Mouse (Mus musculus) frontal cortex, postnatal 10 days (tissue): ENCODE data around the gene Immp2l.

ENCODE experiments used
- DNase-seq, 2 experiments: peaks; one replicate each; pipeline ENCODE4 v3.0.0; 2022; ENCODE audit warnings: low spot score in 2 of 2, mixed read lengths in 1 of 2

Gene Immp2l

DNA sequence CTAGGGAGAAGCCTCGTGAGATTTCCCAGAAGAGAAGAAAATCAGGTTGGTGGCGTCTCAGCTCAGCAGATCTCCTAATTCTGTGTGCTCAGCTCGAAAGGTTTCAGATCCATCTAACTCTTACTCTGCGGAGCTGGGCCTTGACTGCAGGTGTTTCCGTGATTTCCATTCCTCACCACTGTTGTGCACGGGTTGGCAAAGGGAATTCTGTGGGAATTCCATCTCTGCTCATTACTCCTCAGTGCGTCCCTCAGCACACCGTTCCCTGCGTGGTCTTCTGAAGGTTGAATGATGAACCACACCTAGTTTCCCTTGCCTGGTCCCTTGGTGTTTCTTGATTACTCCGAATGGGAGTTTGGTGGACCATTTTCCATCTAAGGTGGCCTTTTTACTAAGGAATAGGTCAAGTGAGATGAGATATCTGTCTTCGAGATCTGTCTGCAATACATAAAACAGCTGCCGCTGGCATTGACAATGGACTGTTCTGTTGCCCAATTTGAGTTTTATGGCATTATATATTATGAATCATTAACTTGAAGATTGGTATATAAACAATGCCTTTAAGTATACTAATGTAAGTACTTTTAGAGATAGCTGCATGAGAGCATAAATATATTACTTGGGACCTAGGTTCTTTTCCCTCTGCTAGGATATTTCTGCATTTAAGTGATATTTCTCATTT, 23.3 kb downstream of the Immp2l start:
- no peak for DNase-seq

DNA sequence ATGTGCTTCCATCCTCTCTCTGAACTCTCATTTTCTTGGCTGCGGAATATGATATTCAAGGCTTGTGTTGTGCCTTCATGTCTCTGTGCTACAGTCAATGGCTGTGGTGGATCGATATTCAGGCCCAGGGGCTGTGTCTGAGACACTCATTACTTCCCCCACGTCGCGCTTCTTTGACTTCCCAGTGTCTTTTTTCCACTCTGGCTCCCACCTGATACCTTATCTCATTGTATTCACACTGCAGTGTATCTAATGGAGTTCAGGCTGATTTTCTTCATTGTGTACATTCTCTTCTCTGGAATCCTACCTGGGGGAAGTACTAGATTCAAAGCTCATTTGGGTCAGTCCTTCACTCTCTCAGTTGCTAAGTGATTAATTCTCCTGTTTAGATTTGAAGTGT, 27.1 kb downstream of the Immp2l start:
- no peak for DNase-seq

DNA sequence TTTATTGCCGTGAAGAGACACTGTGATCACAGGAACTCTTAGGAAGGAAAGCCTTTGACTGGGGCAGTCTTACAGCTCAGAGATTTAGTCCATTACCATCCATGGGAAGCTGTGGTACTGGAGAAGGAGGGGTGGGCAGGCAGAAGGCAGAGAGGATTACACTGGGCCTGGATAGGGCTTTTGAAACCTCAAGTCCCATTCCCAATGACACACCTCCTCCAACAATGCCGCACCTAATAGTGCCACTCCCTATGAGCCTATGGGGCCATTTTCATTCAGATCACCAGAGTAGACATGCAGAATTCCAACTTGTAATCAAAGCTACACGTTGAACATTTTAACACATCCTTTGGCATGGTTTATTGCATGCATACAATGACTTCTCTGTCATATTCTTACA, 29.0 kb downstream of the Immp2l start:
- no peak for DNase-seq

DNA sequence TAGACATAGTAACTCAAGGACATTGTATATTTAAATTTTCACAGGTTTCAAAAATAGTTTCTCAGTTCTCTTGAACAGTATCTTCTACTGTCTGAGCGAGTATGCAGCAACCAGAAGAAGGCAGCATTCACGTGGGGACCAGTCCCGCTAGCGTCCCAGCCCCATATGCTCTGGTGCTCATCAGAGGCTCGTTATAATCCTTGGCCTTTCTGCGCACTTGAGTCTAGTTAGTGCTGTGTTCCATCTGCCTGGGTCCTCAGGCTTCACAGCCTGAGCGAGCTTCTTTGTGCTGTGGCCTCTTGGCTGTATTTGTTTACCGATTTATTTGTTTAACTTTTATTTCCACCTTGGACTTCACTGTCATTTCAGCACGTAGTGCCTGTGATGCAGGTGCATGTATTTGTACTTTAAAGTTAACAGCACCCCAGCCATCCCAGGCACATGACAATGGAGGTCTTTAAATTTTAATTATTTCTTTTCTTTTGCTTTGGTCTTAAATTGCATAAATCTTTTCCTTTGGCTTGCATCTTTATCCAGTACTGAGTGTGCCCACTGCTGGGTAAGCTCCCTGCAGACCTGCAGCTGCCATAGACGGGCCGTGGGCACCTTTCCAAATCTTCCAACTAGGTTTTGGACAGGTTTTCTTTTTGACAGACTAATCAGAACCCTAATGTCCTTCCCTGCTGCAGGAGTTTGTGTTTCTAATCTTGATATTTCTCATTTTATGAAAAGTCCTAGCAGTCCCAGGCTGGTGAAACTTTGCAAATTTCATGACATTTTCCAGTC, 30.3 kb downstream of the Immp2l start:
- no peak for DNase-seq

DNA sequence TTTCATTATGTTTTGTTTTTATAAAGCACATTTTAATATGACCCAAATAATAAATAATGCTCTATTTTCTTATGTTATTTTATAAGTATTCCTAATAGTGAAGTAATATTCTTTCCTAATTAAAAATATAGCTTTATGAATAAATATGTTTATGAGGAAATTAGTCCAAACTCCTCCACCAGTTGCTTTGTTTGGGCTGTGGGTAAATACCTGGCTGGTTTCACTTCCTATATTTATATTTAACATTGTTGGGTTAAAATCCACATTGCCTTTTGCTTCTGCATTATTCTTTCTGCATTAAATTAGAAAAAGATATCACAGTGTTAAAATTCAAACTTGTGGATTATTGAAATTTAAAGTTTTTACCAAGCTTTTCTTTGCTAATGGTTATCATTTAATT, 32.1 kb downstream of the Immp2l start:
- no peak for DNase-seq

DNA sequence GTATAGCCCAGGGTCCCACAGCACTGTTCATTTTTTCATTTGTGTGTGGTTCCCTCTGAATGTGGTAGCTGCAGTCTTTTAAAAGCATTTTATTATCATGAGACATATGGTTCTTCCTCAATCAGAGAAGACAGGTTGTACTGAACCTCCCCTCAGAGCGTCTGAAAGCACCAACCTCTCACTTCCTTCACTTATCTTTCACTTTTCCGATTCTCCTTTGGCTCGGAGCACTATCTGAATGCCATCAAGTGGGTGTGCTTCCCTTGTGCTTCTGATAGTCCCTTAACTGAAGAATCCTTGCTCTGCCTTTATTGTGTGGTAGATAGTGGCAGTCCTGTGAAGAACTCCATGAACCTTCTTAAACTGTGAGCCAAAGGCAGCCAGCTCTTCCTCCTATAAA, 39.4 kb downstream of the Immp2l start:
- DNase-seq, result no peak

DNA sequence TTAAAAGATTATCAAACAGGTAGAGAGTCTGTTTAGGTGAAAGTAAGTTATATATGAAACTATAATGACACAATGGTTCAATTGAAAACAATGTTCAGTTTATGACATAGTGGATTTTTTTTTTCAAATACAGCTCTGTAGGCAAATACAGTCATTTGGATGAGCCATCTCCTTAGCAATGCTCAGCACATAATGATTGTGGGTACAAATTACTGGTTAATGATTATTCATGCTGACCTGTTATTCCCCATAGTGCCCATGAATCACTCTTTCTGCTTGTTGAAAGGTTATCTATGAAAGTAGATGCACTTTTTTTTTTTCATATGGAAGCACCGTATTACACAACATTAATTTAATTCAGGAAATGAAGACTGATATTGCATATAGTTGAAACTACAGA, 58.0 kb downstream of the Immp2l start:
- no peak for DNase-seq

DNA sequence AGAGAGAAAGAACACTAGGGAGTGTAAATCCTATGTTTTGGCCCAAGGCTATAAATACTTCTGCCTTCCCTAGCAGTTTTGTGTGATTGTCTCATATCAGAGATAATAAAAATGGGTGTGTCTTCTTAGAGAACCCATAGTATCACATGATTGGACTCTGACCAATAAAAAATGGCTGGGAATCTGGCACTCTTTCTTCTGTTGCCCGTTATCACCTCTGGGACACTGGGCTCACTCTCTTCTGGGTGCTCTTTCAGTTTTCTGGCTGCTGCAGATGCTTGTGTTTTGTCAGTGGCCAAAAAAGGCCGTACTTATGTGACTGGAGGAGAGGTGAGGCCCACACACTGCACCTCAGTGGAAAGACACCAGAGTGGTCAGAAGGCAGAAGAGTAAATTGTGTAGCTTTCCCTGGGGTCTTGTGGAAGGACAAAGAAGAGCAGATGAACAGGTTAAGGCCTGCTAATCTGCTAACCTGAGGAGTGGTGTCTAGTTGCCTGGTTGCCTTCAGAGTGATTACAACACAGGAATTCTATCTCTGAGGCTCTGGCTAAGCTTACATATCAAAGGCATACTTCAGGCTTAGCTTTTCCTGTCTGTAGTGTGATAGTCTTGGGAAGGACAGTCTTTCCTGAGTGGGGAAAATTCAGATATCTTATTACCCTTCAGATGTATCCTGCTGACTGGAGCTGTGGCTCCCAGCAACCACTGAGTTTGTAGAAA, 60.6 kb downstream of the Immp2l start:
- DNase-seq, result no peak

DNA sequence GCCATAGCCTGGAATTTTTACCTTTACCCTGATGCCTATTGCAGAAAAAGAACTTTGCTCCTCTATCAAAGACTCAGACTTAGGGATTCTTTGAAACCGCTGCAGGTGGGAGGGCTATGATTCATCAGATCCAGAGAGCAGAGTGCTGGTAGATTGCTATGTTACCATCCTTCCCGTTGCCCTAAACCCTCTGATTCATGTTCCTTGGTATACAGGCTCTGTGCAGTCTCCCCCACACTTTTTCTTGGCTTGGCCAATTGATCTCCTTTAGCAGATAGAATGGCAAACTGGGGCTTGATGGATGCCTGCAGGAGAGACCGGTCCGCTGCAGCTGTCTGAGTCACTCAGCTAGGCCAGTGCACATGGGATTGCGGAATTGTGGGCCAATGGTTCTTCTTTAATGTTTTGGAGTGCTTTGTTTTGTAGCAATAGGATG, 66.1 kb downstream of the Immp2l start:
- DNase-seq, result no peak

DNA sequence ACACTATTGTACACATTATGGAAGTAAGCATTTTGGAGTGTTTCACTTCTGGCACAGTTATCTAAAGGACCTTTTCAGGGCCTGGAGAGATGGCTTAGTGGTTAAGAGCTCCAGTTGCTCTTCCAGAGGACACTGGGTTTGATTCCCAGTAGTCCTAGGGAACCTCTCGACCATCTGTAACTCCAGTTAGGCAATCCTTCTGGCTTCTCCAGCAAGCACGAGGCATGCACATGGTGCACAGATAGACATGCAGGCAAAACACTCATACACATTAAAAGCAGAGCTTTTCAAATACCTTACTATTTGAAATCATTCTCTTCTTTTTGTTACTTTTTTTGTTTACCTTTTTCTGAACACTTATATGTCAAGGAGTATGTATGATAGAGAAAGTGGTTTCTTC, 66.9 kb downstream of the Immp2l start:
- DNase-seq, result no peak

DNA sequence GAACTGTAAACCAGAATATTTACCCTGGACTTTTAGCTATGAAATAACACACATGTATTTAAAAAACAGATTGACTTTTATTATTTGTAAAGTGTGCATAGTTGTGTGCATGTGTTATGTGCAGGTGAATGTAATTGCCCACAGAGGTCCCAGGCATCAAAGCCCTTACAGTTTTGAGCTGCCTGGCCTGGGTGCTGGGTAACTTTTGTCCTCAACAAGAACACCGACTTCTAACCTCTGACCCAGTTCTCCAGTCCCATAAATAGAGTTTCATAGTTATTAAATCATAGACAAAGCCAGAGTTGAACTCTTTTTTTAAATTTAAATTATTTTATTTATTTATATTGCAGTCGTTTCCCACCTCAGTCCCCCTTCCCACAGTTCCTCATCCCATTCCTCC, 67.4 kb downstream of the Immp2l start:
- no peak for DNase-seq

DNA sequence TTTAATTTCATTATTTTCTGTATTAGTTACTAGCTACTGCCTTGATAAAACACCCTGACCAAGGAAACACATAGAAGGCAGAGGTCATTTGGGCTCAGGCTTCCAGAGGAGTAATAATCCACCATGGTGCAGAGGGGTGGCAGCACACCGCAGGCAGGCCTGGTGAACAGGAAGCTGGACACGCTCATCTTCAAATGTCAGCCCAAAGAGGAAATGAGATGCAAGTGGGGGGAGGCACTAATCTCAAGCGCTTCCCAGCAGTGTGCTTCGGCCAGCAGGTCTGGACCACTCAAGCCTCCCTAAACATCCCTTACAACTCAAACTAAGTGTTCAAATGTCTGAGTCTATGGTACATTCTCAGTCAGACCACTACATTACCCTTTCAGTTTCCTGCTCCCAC, 72.2 kb downstream of the Immp2l start:
- DNase-seq, result no peak

DNA sequence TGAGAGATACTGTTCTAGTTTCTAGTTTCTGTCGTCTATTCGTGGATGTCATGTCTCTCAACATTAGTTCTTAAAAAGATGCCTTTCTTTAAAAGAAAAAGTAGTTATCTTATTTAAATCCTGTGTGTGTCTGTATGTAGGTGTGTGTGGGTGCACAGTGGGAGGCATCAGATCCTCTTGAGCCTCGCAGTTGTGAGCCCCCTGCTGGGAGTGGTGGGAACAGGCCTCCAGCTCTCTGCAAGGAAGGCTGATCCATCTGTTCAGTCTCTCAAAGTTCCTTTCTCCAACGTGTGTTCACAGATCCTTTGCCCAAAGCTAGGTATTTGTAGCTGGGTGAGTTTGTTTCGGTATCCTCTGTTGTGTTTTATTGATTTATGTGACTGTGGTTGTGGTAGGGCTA, 73.5 kb downstream of the Immp2l start:
- no peak for DNase-seq

DNA sequence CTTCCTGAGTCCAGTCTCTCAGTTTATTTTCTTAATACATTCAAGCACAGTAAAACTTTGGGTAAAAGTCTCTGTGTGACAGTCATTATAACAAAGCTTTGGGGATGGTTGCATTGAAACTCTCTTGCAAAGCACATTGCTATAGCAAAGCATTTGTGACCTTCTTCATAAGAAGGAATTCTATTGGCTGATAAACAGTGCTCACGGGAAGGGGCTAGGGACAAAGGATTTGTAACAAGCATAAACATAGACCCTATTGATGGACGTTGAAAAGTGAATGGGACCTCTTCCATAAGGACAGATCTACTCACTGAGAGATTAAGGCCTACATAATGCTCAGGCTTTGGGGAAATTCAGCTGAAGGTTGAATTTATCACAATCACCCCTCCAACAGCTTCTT, 85.1 kb downstream of the Immp2l start:
- DNase-seq, result no peak

DNA sequence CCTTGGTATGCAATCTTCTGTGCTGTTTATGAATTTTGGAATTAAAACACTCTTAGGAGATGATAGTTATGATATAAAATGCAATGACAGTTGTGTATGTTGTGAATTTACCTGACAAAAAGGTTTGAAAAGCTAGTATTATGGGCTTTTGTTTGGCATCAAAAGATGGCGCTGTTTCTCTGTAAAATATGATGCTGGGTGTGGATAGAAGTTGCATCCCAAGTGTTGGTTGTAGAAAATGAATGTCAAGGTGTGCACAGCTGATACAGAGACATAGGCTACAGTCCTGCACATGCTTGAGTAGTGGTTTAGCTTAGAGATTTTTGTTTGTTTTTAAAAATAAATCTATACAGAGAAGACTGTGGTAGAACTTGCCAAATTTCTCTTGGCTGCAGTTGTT, 87.6 kb downstream of the Immp2l start:
- DNase-seq, result no peak

DNA sequence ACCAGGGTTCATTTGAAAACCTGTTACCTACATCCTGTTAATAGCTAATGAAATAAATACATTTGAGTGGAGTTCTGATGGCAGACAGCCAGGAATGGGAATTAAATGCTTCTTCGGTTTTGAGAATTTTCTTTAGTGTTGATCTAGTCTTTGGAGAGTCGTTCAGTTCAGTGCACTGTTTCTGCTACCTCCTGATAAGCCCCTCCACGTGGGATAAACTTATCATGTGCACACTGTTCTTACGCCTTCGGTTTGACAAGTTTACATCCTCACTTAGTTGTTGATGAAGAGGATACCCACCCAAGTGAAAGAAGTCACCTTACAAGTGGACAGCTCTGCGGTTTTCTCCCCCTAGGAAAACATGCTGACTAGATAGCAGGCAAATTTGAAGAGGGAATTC, 88.2 kb downstream of the Immp2l start:
- no peak for DNase-seq

DNA sequence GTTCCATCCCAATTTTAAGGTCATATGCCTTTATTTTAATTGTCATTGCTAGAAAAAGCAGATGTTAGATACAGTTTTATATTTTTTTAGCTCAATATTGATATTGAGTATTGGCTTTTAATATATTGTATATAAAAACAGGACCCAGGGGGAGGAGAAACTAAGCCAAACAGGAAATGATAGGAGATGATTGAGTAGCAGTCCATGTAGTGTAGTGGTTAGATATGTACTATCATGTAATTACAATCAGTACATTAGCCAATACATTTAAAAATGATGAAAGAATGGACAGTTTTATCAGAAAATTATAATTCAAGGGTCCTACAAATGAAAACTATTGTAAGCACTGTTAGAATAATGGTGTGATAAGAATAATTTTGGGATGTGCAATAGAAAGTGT, 94.5 kb downstream of the Immp2l start:
- no peak for DNase-seq

DNA sequence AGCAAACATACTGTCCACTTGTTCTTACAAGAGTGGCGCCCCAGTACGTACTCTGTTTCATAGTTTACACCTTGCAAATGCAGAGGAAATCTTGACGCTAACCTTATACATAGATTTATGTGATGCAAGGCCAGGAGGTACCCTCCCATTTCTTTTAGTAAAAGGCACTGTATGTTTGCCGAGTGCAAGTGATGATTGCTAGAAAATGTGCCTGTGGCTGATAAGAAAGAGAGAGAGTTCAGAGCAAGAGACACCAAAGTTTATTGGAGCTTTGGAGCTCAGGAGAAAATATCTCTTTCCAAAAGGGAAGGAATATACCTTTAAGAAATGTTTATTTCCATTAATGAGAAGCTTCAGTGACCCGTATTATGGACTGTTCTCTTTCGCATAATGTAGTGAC, 95.8 kb downstream of the Immp2l start:
- DNase-seq, result no peak

DNA sequence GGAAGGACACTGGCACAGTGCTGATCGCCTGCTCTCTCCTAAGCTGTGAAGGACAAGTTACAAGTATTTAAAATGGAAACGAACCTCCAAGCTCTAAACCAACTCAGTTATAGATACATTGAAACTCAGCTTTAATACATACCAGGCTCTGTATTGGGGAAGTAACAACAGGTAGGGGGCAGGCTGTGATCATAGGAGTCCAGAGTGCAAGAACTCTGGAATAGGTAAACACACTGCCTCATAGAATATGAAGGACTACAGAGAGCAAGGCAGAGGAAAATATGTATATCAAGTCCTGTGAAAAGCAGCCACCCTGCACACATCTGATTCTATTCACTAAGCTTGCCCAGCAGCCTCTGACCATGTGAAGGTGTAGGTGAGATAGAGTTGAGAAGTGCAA, 99.3 kb downstream of the Immp2l start:
- no peak for DNase-seq

DNA sequence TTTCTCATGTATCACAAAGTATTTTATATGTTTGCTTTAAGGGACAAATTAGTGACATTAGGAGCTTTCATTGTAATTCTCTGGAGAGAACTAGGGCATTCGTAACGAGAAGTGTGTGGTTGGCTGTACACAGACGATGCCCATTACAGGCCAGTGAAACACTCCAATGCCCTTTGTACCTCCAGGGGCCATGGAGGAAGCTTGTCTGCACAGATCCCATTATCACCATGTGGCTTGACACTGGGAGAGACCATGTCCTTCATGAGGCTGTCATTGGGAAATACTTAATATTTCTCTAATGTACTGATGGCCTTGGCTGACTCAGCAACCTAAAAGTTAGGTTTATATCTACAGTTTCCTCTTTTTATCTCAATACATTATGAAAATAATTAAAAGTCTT, 111.0 kb downstream of the Immp2l start:
- DNase-seq, result no peak

DNA sequence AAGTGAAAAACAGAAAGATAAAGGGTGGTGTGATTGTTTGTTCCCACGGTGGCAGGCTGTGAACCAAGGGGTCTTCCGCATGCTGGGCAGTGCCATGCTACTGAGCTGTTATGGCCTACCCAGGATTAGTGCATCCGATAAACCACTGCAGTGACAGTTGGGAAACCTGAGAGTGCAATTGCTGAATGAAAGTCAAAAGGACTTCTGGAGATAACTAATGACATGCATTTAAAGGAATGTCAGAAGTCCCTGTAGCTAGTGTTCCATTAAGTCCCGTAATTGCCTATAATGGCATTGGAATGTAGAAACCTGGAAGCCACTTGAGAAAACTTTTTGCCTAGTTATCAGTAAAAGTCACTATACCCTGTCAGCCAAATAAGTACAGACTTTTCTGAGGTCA, 135.7 kb downstream of the Immp2l start:
- no peak for DNase-seq

DNA sequence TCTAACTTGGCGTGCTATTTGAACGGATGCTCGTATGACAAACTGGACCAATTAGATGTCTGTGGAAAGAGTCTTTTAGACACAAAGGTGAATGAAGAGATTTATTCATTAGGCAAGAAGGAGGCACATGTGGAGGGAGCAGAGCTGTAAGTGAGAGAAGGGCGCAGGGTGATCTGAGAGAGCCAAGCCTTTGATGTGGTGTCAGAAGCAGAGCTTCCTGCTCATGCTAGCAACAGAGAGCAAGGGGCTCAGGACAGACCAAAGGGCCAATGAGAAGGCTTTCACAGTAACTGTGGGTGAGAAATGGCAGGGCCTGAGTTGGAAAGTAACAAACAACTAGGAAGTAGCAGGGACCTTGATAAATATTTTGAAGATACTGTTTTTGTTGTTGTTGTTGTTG, 143.9 kb downstream of the Immp2l start:
- DNase-seq, result no peak

DNA sequence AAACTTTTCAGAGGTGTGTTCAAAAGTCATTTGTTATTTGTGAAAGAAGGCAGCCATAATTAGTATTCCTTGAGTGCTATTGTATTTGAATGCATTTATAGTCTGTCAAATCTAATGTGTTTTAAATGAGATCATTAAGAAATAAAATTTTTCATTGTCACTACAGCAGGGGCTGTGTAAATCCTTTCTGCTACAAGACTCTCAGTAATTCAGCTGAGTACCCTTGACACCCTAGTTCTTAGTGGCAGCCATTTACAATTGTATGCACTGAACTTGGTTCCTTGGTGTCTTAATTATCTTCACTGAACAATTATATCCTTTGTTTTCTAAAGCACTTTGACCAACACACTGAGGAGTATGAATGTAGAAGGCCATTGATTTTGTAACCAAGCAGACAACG, 146.2 kb downstream of the Immp2l start:
- DNase-seq, result no peak
